Mouse (Mus musculus) retina, postnatal 1 day (tissue): ENCODE results near the gene Gm28269.

Source experiments
- DNase-seq: peaks from one replicate; pipeline ENCODE4 v3.0.0-alpha.2; 2012

Gene Gm28269

DNA sequence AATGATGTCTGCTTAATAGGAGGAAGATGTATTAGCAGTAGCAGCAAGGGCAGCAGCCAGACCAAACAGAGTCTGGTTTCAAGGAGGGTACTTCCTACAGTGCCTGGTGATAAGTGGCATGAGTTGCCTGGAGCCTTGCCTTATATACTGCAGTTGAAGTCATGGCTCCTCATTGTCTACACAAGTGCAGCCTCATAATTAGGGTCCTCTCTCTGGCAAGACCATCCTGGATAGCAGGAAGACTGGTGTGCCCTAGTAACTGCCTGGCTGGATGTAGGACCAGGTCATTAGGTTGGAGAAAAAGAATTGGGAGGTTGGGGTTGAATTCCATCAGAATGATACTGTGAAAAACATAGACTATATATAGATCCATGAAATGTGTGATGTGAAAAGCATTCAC is at the start of gene Gm28269:
TSS of gene Gm28269 (minus strand) at position 101 of the 400 bp plus-strand sequence.
- DNase-seq, result no peak

DNA sequence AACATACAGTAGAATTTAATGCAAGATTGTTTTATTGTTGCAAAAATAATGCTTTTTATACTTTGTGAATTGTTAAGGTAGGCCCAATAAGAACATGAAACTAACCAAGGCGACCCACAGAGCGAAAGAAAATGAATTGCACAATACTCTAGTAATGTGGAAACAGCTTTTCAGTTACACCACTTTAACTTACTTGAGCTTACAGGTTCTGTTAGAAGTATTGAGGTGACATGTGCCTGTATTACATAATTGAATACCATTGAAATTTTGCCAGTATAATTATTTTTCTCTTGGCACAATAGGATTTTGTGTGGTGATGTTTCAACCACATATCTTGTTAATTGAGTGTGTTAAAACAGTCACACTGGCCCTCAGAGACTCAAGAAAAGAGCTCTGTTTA is 28.0 kb downstream of the Gm28269 start:
- no peak for DNase-seq

DNA sequence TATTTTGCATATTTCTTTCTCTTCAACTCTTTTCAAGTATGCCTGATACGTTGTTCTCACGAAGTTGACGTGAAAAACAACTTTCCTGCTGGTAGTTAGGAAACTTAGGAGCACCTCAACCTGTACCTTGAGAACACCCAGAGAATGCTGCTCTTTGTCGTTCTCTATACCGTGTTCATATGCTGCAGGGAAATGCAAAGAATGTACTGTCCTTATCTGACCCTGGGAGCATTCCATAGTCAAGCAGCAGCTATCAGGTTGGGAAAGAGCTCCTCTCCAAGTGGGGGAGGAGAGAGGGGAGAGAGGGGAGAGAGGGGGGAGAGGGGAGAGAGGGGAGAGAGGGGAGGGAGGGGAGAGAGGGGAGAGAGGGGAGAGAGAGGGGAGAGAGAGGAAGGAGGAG is 29.6 kb downstream of the Gm28269 start:
- no peak for DNase-seq

DNA sequence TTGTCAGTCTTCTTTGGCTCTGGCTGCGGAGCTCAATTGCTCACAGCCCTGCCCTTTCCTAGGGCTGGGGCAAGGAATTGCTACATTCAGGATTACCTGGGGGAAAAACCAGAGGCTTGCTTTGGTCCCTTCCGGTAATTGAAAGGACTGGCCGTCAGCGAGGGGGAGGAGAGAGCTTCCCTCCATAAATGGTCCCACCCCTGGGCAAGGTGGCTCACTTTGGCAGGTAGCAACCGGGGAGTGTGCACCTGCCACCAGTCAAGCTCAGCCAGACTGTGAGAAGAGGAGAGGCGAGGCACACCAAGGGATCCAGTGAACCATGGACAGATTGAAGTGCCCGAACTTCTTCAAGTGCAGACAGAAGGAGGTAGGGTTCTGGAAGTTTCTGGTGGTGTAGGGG is 30.1 kb downstream of the Gm28269 start, which contains the start of gene Slc6a14:
TSS of gene Slc6a14 (plus strand) at position 68 of the 400 bp plus-strand sequence.
- no peak for DNase-seq

DNA sequence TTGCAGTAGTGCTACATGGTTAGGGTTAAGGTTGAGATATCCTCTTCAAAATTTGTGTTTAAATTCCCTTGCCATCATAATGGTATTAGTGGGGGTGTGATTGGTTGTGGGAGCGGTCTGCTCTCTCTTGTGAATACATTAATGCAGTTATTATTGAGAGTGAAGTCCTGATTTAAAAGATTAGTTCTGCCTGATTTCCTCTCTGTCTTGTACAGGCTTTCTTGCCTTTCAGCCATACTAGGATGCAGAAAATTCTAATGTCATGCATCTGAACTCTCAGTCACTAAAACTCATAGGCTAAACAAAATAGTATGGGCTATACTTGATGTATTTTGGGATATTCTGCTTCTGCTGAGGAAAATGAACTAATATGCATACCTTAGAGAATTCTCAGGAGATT is 40.4 kb downstream of the Gm28269 start:
- DNase-seq, result no peak

DNA sequence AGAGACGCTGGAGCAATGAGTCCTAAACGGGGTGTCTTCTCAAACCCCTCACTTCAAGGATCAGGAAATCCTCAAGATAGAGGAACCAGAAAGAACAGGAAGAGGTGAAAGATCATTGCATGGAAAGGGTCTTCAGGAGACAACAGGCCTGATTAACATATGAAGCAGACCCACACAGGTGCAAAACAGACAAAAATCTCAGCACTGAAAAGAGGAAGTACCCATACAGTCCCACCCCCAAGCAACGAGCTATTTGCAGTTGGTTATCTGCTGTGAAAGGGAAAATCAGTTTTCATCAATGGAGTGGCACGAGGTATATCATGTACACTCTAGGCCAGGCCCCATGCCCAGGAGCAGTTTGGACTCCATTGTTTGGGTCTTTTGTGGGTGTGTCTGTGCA is 43.3 kb downstream of the Gm28269 start:
- DNase-seq, result no peak

DNA sequence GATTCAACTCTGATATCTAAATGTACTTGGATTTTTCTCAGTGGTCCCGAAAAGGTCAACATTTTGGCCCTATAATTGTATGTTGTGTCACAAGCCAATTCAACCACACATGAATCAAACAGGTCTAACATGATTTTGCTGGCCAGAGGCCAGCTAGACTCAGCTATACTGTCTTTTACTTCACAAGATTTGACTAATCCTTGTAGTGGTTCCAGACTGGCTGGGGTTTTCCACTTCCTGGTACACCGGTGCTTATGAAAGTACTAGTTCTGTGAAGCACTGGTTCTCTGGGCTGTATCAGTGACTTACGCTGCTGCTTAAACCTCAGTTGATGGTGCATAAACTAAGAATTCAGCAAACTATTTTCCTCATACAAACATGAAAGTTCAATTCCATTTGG is 49.2 kb downstream of the Gm28269 start:
- no peak for DNase-seq

DNA sequence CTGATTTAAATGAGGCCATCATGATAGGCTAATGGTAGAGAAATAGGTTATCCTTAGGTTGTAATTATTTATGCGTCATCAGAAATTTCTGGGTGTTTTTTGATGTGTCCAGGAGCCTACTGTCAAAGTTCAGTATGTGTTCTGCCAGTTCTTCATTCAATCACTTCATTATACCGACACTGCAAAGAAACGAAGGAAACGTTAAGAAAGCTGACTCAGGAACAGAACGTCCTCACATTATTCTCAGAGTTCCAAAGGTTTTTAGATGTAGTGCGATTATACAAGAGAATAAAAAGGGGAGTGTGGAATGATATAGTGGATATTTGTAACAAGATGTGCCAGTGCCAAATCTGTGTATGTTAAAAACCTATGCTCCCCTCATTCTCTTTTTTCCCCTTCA is 49.7 kb downstream of the Gm28269 start:
- no peak for DNase-seq
